Mouse (Mus musculus) megakaryocyte, embryonic 14.5 days (primary cell): ENCODE measurements around the gene A530032D15Rik. TPM values are rescaled to one million over a fixed set of nuclear protein-coding genes. Genes with fewer than 3 reads are reported as not detected.
"Not testable (repeated sequence)": the region's sequence is repeated elsewhere in the genome, so short reads cannot be mapped to it uniquely, and the experiment has no call there.

Experiments
- H3K27me3 ChIP-seq: replicated peaks from 2 replicates; pipeline ENCODE3; 2012; ENCODE audit warnings: inconsistent platforms
- H3K36me3 ChIP-seq: replicated peaks from 2 replicates; pipeline ENCODE3; 2012; ENCODE audit warnings: low read length, inconsistent platforms, mixed read lengths
- H3K4me1 ChIP-seq: 2 replicates; pipeline ENCODE4 v1.6.1; 2012; ENCODE audit warnings: inconsistent platforms
- H3K4me3 ChIP-seq: replicated peaks from 2 replicates; pipeline ENCODE3; 2012; ENCODE audit warnings: moderate library complexity, mild to moderate bottlenecking, inconsistent platforms
- H3K9me3 ChIP-seq: 2 replicates; pipeline ENCODE4 v1.6.1; 2012; ENCODE audit warnings: inconsistent platforms
- polyA plus RNA-seq: library from polyadenylated mRNA; stranded (reverse); fragments of >175 nt; gene quantifications from 2 replicates; pipeline ENCODE4 v1.2.3, GENCODE M21; 2012; ENCODE audit warnings: low replicate concordance; ENCODE audit not compliant: insufficient read depth

A530032D15Rik gene
- polyA plus RNA-seq, 1 experiment = not detected

DNA sequence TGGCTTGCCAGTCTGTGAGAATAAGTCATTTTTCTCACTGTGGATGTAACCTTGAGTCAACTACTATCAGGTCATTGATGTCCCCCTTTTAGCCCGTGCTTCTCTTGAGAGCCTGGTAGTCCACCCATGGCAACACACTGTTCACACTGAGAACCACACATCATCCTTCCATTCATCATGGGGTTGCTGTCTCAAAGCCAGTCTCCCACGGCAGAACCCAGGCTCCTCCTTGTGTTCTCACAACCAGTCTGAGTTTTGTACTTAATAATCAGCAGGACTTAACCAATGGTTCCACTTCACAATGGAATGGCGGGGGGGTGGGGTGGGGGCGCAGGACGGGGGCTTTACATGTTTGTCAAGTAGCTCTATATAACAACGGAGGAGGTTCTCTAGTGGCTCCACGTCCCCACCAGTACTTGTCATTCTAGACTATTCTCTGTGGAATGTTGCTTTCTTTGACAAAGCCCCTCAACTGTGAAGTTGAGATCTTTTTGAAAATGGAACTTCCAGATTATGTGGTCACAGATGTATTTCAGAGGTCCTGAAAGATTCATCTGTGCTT, 16.6 kb downstream of the A530032D15Rik start:
- not testable (repeated sequence) for H3K36me3 ChIP-seq, H3K4me1 ChIP-seq, H3K9me3 ChIP-seq, H3K27me3 ChIP-seq, H3K4me3 ChIP-seq

DNA sequence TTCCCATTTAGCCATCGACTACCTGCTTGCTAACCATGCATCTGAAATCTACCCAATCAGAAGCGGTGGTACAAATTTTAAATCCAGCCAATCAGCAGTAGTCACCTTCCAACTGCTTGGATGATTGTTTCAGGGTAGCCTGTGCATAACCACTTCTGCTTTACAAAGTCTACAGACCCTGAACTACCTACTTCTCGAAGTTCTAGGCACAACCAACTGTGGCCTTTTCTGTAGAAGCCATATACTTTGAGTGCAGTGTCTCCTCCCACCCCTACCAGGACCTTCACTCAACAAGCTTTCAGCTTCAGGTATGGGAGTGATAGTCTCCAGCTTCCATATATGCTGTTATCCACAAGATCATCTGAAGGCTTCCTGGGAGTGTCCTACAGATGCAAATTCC, 17.5 kb downstream of the A530032D15Rik start:
- H3K27me3 ChIP-seq, H3K36me3 ChIP-seq, H3K4me1 ChIP-seq, H3K9me3 ChIP-seq, H3K4me3 ChIP-seq: not testable (repeated sequence)

DNA sequence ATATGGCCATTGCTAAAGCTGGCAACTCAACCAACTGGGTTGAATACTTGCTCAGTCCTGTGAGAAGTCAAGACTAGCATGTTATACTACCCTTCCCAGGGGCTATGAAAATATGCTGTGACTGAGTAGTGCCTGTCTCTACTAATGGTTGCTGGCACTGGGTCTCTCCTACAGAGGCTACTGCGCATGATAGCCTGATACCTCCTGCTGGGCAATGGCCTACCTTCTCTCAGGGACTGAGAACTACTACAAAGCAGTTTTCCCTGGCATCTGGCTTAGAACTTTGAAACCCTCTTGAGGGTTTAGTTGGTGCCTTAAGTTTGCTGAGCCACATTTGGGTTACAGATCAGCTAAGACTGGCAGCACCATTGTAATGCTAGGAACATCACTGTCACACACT, 23.4 kb downstream of the A530032D15Rik start:
- H3K4me1 ChIP-seq, H3K36me3 ChIP-seq, H3K27me3 ChIP-seq, H3K9me3 ChIP-seq, H3K4me3 ChIP-seq: not testable (repeated sequence)

DNA sequence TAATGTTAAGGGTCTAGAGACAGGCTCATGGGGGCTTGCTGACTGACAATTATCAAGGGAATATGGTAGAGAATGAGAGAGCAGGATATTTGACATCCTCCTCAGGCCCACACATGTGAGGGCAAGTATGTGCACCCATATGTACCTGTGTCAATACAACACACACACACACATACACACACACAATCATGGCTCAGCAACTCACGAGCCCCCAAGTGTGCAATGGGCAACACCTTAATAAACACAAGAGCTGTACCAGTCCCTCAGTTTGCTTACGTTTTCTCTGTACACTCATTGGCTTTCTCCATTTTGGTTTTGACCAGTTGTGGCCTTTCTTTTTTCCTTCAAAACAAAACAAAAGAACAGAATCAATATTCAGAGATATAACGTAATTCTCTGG, 24.9 kb downstream of the A530032D15Rik start:
- H3K4me1 ChIP-seq, H3K27me3 ChIP-seq, H3K4me3 ChIP-seq, H3K36me3 ChIP-seq, H3K9me3 ChIP-seq: not testable (repeated sequence)

DNA sequence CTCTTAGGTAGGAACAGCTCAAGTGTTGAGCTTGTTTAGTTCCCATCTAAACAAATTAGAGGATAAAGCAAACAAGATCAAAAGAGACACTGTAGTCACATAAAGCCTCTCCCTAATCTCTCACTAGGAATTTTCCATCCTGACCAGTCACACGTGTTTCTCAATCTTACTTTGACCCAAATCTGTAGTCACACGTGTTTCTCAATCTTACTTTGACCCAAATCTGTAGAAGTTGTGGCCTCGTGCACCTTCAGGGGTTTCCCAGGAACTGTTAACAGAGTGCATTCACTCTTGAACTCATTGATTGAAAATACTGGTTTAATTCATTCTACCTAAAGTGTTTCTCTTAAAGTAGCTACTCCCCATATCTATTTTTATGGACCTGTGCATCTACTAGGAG, 36.6 kb downstream of the A530032D15Rik start:
- H3K36me3 ChIP-seq, H3K4me3 ChIP-seq, H3K4me1 ChIP-seq, H3K27me3 ChIP-seq, H3K9me3 ChIP-seq: not testable (repeated sequence)

DNA sequence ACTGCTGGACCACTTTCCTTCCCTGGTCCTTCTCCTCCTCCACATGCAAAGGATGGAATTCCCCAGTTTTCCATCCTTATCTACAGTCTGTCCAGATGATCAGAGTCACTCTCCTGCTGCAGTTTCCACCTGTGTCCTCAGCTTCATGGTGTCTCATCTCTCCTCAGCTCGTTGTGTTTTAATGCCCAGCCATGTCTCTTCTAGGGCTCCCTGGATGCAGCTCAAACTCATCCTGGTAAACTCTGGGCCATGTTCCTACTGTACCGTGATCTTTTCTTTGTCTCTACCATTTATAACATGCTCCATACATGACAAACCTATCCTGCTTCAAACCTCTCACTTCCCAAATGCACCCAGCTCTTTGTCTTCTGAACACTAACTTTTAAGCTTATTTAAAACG, 38.0 kb downstream of the A530032D15Rik start:
- H3K36me3 ChIP-seq, H3K4me3 ChIP-seq, H3K27me3 ChIP-seq, H3K9me3 ChIP-seq, H3K4me1 ChIP-seq: not testable (repeated sequence)

DNA sequence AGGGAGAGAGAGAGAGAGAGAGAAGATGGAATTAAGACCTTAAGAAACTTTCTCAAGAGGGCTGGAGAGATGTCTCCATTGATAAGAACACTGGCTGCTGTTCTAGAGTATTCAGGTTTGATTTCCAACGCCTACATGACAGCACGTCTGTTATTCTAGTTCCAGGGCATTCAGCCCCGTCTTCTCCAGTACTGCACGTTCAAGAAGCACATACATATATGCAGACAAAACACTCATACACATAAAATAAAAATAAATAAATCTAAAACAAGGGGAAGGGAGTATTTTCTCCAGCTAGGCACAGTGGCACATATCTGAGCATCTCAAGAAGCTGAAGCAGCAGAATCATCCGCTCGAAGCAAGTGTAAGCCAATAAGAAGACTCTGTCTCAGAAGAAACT, 73.9 kb downstream of the A530032D15Rik start:
- H3K9me3 ChIP-seq, H3K4me1 ChIP-seq, H3K27me3 ChIP-seq, H3K4me3 ChIP-seq, H3K36me3 ChIP-seq: not testable (repeated sequence)

DNA sequence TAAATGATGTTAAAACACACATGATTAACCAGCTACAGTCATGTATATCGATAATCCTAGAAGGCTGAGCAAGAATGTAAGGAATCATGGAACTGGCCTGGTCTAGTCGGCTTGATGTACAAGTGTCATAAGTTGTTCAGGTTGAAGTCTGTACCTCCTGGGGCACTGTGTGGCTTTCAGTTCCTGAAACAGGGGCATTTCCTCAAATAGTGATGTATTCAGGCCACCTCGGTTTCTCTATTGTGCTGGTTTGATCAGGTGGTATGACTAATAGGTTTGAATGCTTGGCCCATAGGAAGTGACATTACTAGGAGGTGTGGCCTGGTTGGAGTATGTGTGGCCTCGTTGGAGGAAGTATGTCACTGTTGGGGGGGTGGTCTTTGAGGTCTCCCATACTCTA, 75.3 kb downstream of the A530032D15Rik start:
- H3K36me3 ChIP-seq, H3K4me3 ChIP-seq, H3K4me1 ChIP-seq, H3K27me3 ChIP-seq, H3K9me3 ChIP-seq: not testable (repeated sequence)

DNA sequence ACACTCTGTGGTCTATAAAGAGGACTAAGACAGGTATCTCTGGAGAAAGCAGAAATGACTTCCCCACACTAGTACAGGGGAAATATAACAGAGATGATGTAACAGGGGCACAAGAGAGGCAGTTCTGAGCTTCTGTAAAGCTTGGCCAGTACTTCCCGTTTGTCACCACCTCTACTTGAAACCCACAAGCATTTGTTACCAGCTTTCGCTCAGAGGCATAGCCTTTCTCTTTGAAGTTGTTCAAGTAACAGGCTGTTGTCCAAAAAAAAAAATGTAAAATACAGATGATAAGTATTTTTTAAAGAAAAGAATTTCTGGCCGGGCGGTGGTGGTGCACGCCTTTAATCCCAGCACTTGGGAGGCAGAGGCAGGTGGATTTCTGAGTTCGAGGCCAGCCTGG, 76.0 kb downstream of the A530032D15Rik start:
- H3K9me3 ChIP-seq, H3K36me3 ChIP-seq, H3K4me1 ChIP-seq, H3K27me3 ChIP-seq, H3K4me3 ChIP-seq: not testable (repeated sequence)

Other genes starting within 250 kb of the A530032D15Rik start
- not detected in 2 replicates for gene Slc16a14, start 174.7 kb downstream of the A530032D15Rik start, polyA plus RNA-seq
- not detected in 2 replicates for gene Gm10553, start 9.7 kb downstream of the A530032D15Rik start, polyA plus RNA-seq
- 1.6 TPM in 1 of 2 replicates, not detected in the other for gene C130026I21Rik, start 160.7 kb upstream of the A530032D15Rik start, polyA plus RNA-seq